Mouse (Mus musculus): Measurements from ENCODE around the gene Sbf2. TPM values are rescaled to one million over a fixed set of nuclear protein-coding genes. Genes with fewer than 3 reads are reported as not detected.

The Sbf2 gene
- total RNA-seq, 1 experiment from 2014 or later = 2.4 TPM

DNA sequence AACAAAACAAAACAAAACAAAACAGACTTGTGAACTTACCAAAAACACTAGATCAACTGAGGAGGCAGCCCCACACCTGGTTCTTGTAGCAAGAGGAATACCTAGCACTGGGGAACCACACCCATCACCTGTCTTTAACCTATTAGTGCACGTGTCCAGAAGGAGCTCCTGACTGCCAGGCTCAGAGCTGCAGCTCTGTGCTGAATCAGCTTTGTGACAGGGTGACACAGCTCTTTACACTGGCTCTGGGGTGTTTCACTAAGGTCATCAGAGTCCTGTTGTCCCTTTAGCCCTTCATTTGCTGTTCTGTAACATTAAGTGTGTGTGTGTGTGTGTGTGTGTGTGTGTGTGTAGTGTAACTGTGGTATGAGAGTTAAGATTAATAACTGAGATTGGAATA, 21.8 kb upstream of the Sbf2 start:
- ATAC-seq (replicated peaks in 1 of 2; ENCODE audit: insufficient read depth in 1 of 2, low FRiP score in 2 of 2, low TSS enrichment in 1 of 2, low read depth in 1 of 2, poor library complexity in 2 of 2, severe bottlenecking in 2 of 2) = no peak

- no peak for ATAC-seq (replicated peaks in 1 of 2; ENCODE audit: insufficient read depth in 1 of 2, low FRiP score in 2 of 2, low TSS enrichment in 1 of 2, low read depth in 1 of 2, poor library complexity in 2 of 2, severe bottlenecking in 2 of 2)
Measured at GRCm38 (mm10) chr7:110635929-110636328, 21.2 kb upstream of the Sbf2 start.

DNA sequence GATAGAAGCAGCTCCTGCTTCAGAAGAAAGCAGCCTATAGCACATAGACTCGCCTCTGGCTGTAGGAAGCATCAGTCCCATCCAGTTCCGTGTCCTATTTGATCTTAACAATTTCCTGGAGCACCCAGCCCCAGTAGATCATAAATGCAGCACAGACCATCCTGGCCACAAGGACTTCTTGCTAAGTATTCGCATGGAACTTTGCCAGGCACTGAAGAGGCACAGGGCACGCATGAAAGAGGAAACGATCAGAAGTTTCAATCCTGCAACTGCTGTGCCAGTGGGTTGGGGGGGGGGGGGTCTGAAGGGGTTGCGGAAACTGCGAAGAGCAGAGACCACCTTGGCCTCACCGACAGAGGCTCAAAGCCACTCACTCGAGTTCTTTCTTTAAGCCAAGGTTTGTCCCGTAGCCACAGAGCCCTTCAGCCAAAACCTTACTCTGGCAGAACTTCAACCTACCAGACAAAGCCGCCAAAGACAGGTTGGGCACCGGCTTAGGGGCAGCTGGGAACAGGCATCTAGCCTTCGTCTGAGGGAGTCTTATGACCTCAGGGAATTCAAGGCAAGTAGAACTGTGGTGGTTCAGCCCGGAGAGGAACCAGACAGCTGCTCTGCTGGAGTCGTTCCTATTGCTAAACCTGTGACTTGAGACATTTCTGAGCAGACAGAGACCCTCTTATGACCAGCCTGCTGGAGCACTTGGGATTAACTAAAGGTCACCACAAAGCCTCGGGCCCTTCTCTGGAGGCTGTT, 16.6 kb upstream of the Sbf2 start:
- ATAC-seq (replicated peaks in 1 of 2; ENCODE audit: insufficient read depth in 1 of 2, low FRiP score in 2 of 2, low TSS enrichment in 1 of 2, low read depth in 1 of 2, poor library complexity in 2 of 2, severe bottlenecking in 2 of 2) = no peak

DNA sequence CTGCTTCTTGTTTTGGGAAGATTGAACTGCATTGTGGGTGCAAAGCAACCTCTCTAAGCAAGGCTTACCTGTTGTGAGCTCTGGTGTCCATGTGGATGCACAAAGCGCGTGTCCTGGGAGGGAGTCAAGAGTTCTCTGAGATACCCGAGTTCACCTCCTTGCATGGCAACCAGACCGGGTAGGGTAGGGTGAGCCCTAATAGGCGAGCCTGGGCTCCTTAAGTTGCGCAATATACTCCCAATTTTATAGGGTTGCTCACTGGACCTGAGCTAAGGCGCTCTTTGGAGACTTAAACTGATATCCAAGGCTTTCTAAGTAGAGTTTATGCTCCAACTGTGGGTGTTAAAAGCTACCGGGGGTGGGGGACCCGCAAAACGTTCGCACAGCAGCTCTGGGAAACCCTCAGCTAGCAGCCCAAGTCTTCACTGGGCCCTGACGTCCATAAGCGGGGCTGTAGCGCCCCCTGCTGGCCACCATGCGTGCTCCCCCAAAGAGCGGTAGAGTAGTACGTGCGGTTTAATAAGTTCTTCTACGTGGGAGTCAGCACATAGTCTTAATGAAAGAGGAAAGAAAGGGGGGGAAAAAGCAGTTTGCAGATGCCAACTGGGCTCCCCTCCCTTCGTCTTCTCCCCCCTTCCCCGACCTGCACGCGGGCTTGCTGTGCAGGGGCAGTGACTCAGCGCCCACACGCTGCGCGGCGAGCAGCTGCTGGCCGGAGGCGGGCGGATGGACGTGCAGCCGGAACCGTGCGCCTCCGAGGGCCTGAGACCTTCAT, 15.4 kb upstream of the Sbf2 start:
- peak; percentile 63 to 68; a peak in 3 of 4 replicates for ATAC-seq (replicated peaks in 1 of 2; ENCODE audit: insufficient read depth in 1 of 2, low FRiP score in 2 of 2, low TSS enrichment in 1 of 2, low read depth in 1 of 2, poor library complexity in 2 of 2, severe bottlenecking in 2 of 2)

DNA sequence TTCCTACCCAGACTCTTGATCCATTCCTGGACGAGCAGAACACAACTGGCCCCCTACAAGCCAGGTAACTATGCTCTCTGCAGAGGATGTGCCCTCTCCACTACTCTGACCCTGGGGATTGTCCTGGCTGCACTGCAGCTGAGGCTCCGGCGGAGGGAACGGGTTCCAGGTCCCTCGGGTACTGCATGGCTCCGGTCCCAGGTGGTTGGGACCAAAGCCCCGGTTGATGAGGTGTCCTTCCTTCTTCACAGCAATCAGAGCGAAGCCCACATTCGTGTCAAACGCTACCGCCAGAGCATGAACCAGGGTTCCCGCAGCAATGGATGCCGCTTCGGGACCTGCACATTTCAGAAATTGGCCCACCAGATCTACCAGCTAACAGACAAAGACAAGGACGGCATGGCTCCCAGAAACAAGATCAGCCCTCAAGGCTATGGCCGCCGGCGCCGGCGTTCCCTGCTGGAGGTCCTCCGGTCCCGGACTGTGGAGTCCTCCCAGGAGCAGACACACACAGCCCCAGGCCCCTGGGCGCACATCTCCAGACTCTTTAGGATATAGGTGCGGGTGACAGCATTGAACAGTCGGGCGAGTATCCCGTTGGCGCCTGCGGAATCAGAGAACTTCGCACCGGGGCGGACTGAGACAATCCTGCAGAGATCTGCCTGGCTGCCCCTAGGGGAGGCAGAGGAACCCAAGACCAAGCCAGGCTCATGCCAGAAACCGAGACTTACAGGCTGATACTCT, 14.1 kb upstream of the Sbf2 start:
- no peak for ATAC-seq (replicated peaks in 1 of 2; ENCODE audit: insufficient read depth in 1 of 2, low FRiP score in 2 of 2, low TSS enrichment in 1 of 2, low read depth in 1 of 2, poor library complexity in 2 of 2, severe bottlenecking in 2 of 2)

DNA sequence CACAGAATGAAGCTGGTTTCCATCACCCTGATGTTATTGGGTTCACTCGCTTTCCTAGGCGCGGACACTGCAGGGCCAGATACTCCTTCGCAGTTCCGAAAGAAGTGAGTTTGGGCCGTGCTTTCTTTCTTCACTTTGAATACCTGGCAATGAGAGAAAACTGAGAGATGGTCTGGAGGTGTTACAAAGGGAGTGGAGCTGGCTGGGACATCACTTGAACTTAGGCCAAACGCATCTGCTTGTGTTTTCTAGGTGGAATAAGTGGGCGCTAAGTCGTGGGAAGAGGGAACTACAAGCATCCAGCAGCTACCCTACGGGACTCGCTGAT, 13.5 kb upstream of the Sbf2 start:
- no peak for ATAC-seq (replicated peaks in 1 of 2; ENCODE audit: insufficient read depth in 1 of 2, low FRiP score in 2 of 2, low TSS enrichment in 1 of 2, low read depth in 1 of 2, poor library complexity in 2 of 2, severe bottlenecking in 2 of 2)

GRCm38 (mm10) chr7:110627486-110628272, 13.0 kb upstream of the Sbf2 start, which contains the start of gene Adm:
Gene Adm (plus strand): TSS chr7:110627661.
- peak; percentile 31 to 40; a peak in 1 of 4 replicates for ATAC-seq (replicated peaks in 1 of 2; ENCODE audit: insufficient read depth in 1 of 2, low FRiP score in 2 of 2, low TSS enrichment in 1 of 2, low read depth in 1 of 2, poor library complexity in 2 of 2, severe bottlenecking in 2 of 2)

GRCm38 (mm10) chr7:110627099-110627482, 12.4 kb upstream of the Sbf2 start:
- no peak for ATAC-seq (replicated peaks in 1 of 2; ENCODE audit: insufficient read depth in 1 of 2, low FRiP score in 2 of 2, low TSS enrichment in 1 of 2, low read depth in 1 of 2, poor library complexity in 2 of 2, severe bottlenecking in 2 of 2)

- no peak for ATAC-seq (replicated peaks in 1 of 2; ENCODE audit: insufficient read depth in 1 of 2, low FRiP score in 2 of 2, low TSS enrichment in 1 of 2, low read depth in 1 of 2, poor library complexity in 2 of 2, severe bottlenecking in 2 of 2)
Measured at GRCm38 (mm10) chr7:110626186-110627098, 11.7 kb upstream of the Sbf2 start.

- no peak for ATAC-seq (replicated peaks in 1 of 2; ENCODE audit: insufficient read depth in 1 of 2, low FRiP score in 2 of 2, low TSS enrichment in 1 of 2, low read depth in 1 of 2, poor library complexity in 2 of 2, severe bottlenecking in 2 of 2)
Measured at GRCm38 (mm10) chr7:110625489-110625888, 10.8 kb upstream of the Sbf2 start.

GRCm38 (mm10) chr7:110624961-110625360, 10.2 kb upstream of the Sbf2 start:
- no peak for ATAC-seq (replicated peaks in 1 of 2; ENCODE audit: insufficient read depth in 1 of 2, low FRiP score in 2 of 2, low TSS enrichment in 1 of 2, low read depth in 1 of 2, poor library complexity in 2 of 2, severe bottlenecking in 2 of 2)

GRCm38 (mm10) chr7:110624067-110624466, 9.3 kb upstream of the Sbf2 start:
- no peak for ATAC-seq (replicated peaks in 1 of 2; ENCODE audit: insufficient read depth in 1 of 2, low FRiP score in 2 of 2, low TSS enrichment in 1 of 2, low read depth in 1 of 2, poor library complexity in 2 of 2, severe bottlenecking in 2 of 2)

DNA sequence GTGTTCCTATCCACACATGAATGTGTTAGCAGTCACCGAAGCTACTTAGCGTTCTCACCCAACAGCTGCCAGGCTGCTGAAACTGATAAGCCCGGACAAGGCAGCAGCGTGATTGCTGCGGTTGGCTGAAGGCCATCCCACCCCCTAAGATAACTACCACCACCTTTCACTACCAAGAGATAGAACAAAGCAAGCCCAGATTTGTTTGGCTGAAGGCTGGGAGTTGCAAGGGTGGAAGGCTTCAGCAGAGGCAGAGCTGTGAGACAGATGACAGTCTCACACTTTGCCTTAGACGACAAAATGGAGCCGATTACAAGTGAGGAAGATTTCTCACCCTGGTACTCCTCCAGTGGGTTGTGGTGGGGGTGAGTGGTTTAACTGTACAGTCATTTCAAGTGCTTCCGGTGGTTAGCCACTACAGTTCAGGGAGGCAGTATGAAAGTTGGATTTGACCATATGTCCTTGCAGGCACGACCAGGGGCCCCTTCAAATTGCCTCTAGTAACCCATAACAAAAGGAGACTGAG, 4.4 kb upstream of the Sbf2 start:
- peak; percentile 62 to 77 for ATAC-seq (replicated peaks in 1 of 2; ENCODE audit: insufficient read depth in 1 of 2, low FRiP score in 2 of 2, low TSS enrichment in 1 of 2, low read depth in 1 of 2, poor library complexity in 2 of 2, severe bottlenecking in 2 of 2)

DNA sequence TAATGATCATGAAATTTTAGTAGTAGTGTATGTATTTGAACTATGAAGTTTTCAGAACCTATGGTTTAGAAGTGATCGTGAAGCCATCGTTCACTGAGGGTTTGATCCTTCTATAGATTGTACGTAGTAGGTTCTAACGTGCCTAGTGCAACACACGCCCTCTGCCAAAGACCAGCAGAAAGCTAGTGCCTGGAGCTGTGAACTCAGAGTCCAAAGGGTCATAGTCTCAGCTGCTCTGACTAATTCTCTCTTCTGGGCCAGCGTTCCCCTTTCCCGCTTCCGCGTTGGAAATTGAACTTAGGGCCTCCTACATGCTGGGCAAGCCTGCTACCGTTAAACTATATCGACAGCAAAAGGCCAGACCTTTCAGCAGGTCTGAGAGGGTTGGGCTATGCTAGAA, 1.1 kb upstream of the Sbf2 start:
- ATAC-seq (replicated peaks in 1 of 2; ENCODE audit: insufficient read depth in 1 of 2, low FRiP score in 2 of 2, low TSS enrichment in 1 of 2, low read depth in 1 of 2, poor library complexity in 2 of 2, severe bottlenecking in 2 of 2) = no peak

- ATAC-seq (replicated peaks in 1 of 2; ENCODE audit: insufficient read depth in 1 of 2, low FRiP score in 2 of 2, low TSS enrichment in 1 of 2, low read depth in 1 of 2, poor library complexity in 2 of 2, severe bottlenecking in 2 of 2) = no peak
Measured at GRCm38 (mm10) chr7:110615151-110615631, 469 bp upstream of the Sbf2 start.

All from hematopoietic stem cell, adult 5-6 weeks (primary cell).